Mouse (Mus musculus): ENCODE data around the gene Hdgfl3.

Gene Hdgfl3

GRCm38 (mm10) chr7:81932521-81933045, 1.7 kb downstream of the Hdgfl3 start:
- no peak for TF ChIP-seq GATA4 (IDR thresholded peaks at IDR 0.05; ENCODE audit: insufficient replicate concordance, low read length)

- no peak for TF ChIP-seq GATA4 (IDR thresholded peaks at IDR 0.05; ENCODE audit: insufficient replicate concordance, low read length)
Measured at GRCm38 (mm10) chr7:81928998-81929397, 5.3 kb downstream of the Hdgfl3 start.

- TF ChIP-seq GATA4 (IDR thresholded peaks at IDR 0.05; ENCODE audit: insufficient replicate concordance, low read length): no peak
Measured at GRCm38 (mm10) chr7:81921379-81921952, 12.8 kb downstream of the Hdgfl3 start.

- TF ChIP-seq GATA4 (IDR thresholded peaks at IDR 0.05; ENCODE audit: insufficient replicate concordance, low read length): no peak
Measured at GRCm38 (mm10) chr7:81920314-81920713, 14.0 kb downstream of the Hdgfl3 start.

- no peak for TF ChIP-seq GATA4 (IDR thresholded peaks at IDR 0.05; ENCODE audit: insufficient replicate concordance, low read length)
Measured at GRCm38 (mm10) chr7:81918316-81918715, 16.0 kb downstream of the Hdgfl3 start.

GRCm38 (mm10) chr7:81904926-81905325, 29.3 kb downstream of the Hdgfl3 start:
- TF ChIP-seq GATA4 (IDR thresholded peaks at IDR 0.05; ENCODE audit: insufficient replicate concordance, low read length): no peak

- TF ChIP-seq GATA4 (IDR thresholded peaks at IDR 0.05; ENCODE audit: insufficient replicate concordance, low read length): no peak
Measured at GRCm38 (mm10) chr7:81904094-81904493, 30.2 kb downstream of the Hdgfl3 start.

GRCm38 (mm10) chr7:81899361-81899760, 34.9 kb downstream of the Hdgfl3 start:
- no peak for TF ChIP-seq GATA4 (IDR thresholded peaks at IDR 0.05; ENCODE audit: insufficient replicate concordance, low read length)

GRCm38 (mm10) chr7:81885128-81885527, 49.1 kb downstream of the Hdgfl3 start:
- no peak for TF ChIP-seq GATA4 (IDR thresholded peaks at IDR 0.05; ENCODE audit: insufficient replicate concordance, low read length)

- no peak for TF ChIP-seq GATA4 (IDR thresholded peaks at IDR 0.05; ENCODE audit: insufficient replicate concordance, low read length)
Measured at GRCm38 (mm10) chr7:81881600-81881999, 52.7 kb downstream of the Hdgfl3 start.

GRCm38 (mm10) chr7:81880797-81881196, 53.5 kb downstream of the Hdgfl3 start:
- no peak for TF ChIP-seq GATA4 (IDR thresholded peaks at IDR 0.05; ENCODE audit: insufficient replicate concordance, low read length)

- TF ChIP-seq GATA4 (IDR thresholded peaks at IDR 0.05; ENCODE audit: insufficient replicate concordance, low read length): no peak
Measured at GRCm38 (mm10) chr7:81880286-81880685, 54.0 kb downstream of the Hdgfl3 start.

GRCm38 (mm10) chr7:81875372-81875771, 58.9 kb downstream of the Hdgfl3 start:
- no peak for TF ChIP-seq GATA4 (IDR thresholded peaks at IDR 0.05; ENCODE audit: insufficient replicate concordance, low read length)

- no peak for TF ChIP-seq GATA4 (IDR thresholded peaks at IDR 0.05; ENCODE audit: insufficient replicate concordance, low read length)
Measured at GRCm38 (mm10) chr7:81874636-81875035, 59.6 kb downstream of the Hdgfl3 start.

GRCm38 (mm10) chr7:81873807-81874206, 60.5 kb downstream of the Hdgfl3 start:
- peak; percentile 70; the same call in 1 of the 2 replicates for TF ChIP-seq GATA4 (IDR thresholded peaks at IDR 0.05; ENCODE audit: insufficient replicate concordance, low read length)

GRCm38 (mm10) chr7:81872493-81873013, 61.7 kb downstream of the Hdgfl3 start:
- no peak for TF ChIP-seq GATA4 (IDR thresholded peaks at IDR 0.05; ENCODE audit: insufficient replicate concordance, low read length)

- TF ChIP-seq GATA4 (IDR thresholded peaks at IDR 0.05; ENCODE audit: insufficient replicate concordance, low read length): no peak
Measured at GRCm38 (mm10) chr7:81868158-81868557, 66.1 kb downstream of the Hdgfl3 start.
